Mouse (Mus musculus): ENCODE measurements at regions not wholly inside any gene's neighbourhood (a gene's known extent, or its start where the extent isn't known, plus 50 kb on each side); places are given as distances from the start of the nearest gene placed in this dataset.

GRCm38 (mm10) chr6:138838043-138838442 lies 179.7 kb upstream of the Igbp1b start:
- H3K36me3 ChIP-seq (replicated peaks; ENCODE audit: control insufficient read depth, insufficient read depth): no peaks in the 10 kb centered on the region
- no peak overlapping the region for H3K9ac ChIP-seq
- H3K9me3 ChIP-seq (ENCODE audit: control insufficient read depth, low read length): no peaks in the 10 kb centered on the region
- no peak overlapping the region for H3K4me2 ChIP-seq (replicated peaks)
- no peak overlapping the region for H3K4me3 ChIP-seq (replicated peaks; ENCODE audit: low read length)
- no peak overlapping the region for H3K27ac ChIP-seq
- WGBS: 94% methylated on average over 8 of the region's 8 CpGs
- ATAC-seq (ENCODE audit: low FRiP score): no peak
- no peaks in the 10 kb centered on the region for H3K27me3 ChIP-seq (ENCODE audit: control insufficient read depth, insufficient read depth, low read length)
- no peak for DNase-seq (ENCODE audit: low spot score)
- no peaks in the 10 kb centered on the region for H3K4me1 ChIP-seq (replicated peaks; ENCODE audit: control insufficient read depth, insufficient read depth, low read length)

GRCm38 (mm10) chr6:138834876-138835275 lies 176.5 kb upstream of the Igbp1b start:
- 93% methylated on average over 6 of the region's 6 CpGs for WGBS
- H3K9me3 ChIP-seq (ENCODE audit: control insufficient read depth, low read length): no peaks in the 10 kb centered on the region
- ATAC-seq (ENCODE audit: low FRiP score) (no peak), DNase-seq (ENCODE audit: low spot score) (no peak)
- no peak overlapping the region for H3K27ac ChIP-seq
- H3K4me3 ChIP-seq (replicated peaks; ENCODE audit: low read length): no peak overlapping the region
- H3K27me3 ChIP-seq (ENCODE audit: control insufficient read depth, insufficient read depth, low read length): no peaks in the 10 kb centered on the region
- H3K36me3 ChIP-seq (replicated peaks; ENCODE audit: control insufficient read depth, insufficient read depth): no peaks in the 10 kb centered on the region
- H3K4me1 ChIP-seq (replicated peaks; ENCODE audit: control insufficient read depth, insufficient read depth, low read length): no peaks in the 10 kb centered on the region
- no peak overlapping the region for H3K9ac ChIP-seq
- no peak overlapping the region for H3K4me2 ChIP-seq (replicated peaks)

GRCm38 (mm10) chr6:138801835-138802234 lies 143.5 kb upstream of the Igbp1b start:
- Histone ChIP-seq H3K9me3 (ENCODE audit: control insufficient read depth, low read length) (no peaks in the 10 kb centered on the region), H3K4me2 (replicated peaks) (no peak overlapping the region), H3K4me1 (replicated peaks; ENCODE audit: control insufficient read depth, insufficient read depth, low read length) (no peaks in the 10 kb centered on the region), H3K27me3 (ENCODE audit: control insufficient read depth, insufficient read depth, low read length) (no peaks in the 10 kb centered on the region), H3K4me3 (replicated peaks; ENCODE audit: low read length) (no peak overlapping the region), H3K9ac (no peak overlapping the region), H3K27ac (no peak overlapping the region), H3K36me3 (replicated peaks; ENCODE audit: control insufficient read depth, insufficient read depth) (no peaks in the 10 kb centered on the region)
- DNase-seq (ENCODE audit: low spot score) (no peak), ATAC-seq (ENCODE audit: low FRiP score) (no peak)
- 74% methylated on average over 4 of the region's 4 CpGs for WGBS

- Histone ChIP-seq H3K36me3 (replicated peaks; ENCODE audit: control insufficient read depth, insufficient read depth) (no peaks in the 10 kb centered on the region), H3K9ac (no peak overlapping the region), H3K9me3 (ENCODE audit: control insufficient read depth, low read length) (no peaks in the 10 kb centered on the region), H3K4me3 (replicated peaks; ENCODE audit: low read length) (no peak overlapping the region), H3K4me1 (replicated peaks; ENCODE audit: control insufficient read depth, insufficient read depth, low read length) (no peaks in the 10 kb centered on the region), H3K27me3 (ENCODE audit: control insufficient read depth, insufficient read depth, low read length) (no peaks in the 10 kb centered on the region), H3K4me2 (replicated peaks) (no peak overlapping the region), H3K27ac (no peak overlapping the region)
- no peak for DNase-seq (ENCODE audit: low spot score)
- WGBS: 67% methylated on average over 8 of the region's 8 CpGs
- no peak for ATAC-seq (ENCODE audit: low FRiP score)
These were observed 142.7 kb upstream of the Igbp1b start for GRCm38 (mm10) chr6:138800836-138801740.

GRCm38 (mm10) chr6:138794706-138795105 lies 136.4 kb upstream of the Igbp1b start:
- Histone ChIP-seq H3K27me3 (ENCODE audit: control insufficient read depth, insufficient read depth, low read length) (no peaks in the 10 kb centered on the region), H3K27ac (no peak overlapping the region), H3K4me1 (replicated peaks; ENCODE audit: control insufficient read depth, insufficient read depth, low read length) (no peaks in the 10 kb centered on the region), H3K9ac (no peak overlapping the region), H3K36me3 (replicated peaks; ENCODE audit: control insufficient read depth, insufficient read depth) (no peaks in the 10 kb centered on the region), H3K4me3 (replicated peaks; ENCODE audit: low read length) (no peak overlapping the region), H3K4me2 (replicated peaks) (no peak overlapping the region), H3K9me3 (ENCODE audit: control insufficient read depth, low read length) (no peaks in the 10 kb centered on the region)
- DNase-seq (ENCODE audit: low spot score) (no peak), ATAC-seq (ENCODE audit: low FRiP score) (no peak)
- 80% methylated on average over 2 of the region's 2 CpGs for WGBS

GRCm38 (mm10) chr6:138792802-138793201 lies 134.5 kb upstream of the Igbp1b start:
- no peaks in the 10 kb centered on the region for H3K27me3 ChIP-seq (ENCODE audit: control insufficient read depth, insufficient read depth, low read length)
- no peak for DNase-seq (ENCODE audit: low spot score)
- 71% methylated on average over 3 of the region's 3 CpGs for WGBS
- H3K4me3 ChIP-seq (replicated peaks; ENCODE audit: low read length): no peak overlapping the region
- no peak overlapping the region for H3K27ac ChIP-seq
- H3K9me3 ChIP-seq (ENCODE audit: control insufficient read depth, low read length): no peaks in the 10 kb centered on the region
- ATAC-seq (ENCODE audit: low FRiP score): no peak
- H3K9ac ChIP-seq: no peak overlapping the region
- H3K4me1 ChIP-seq (replicated peaks; ENCODE audit: control insufficient read depth, insufficient read depth, low read length): no peaks in the 10 kb centered on the region
- H3K36me3 ChIP-seq (replicated peaks; ENCODE audit: control insufficient read depth, insufficient read depth): no peaks in the 10 kb centered on the region
- H3K4me2 ChIP-seq (replicated peaks): no peak overlapping the region

- H3K4me1 ChIP-seq (replicated peaks; ENCODE audit: control insufficient read depth, insufficient read depth, low read length): no peaks in the 10 kb centered on the region
- H3K9me3 ChIP-seq (ENCODE audit: control insufficient read depth, low read length): no peaks in the 10 kb centered on the region
- H3K27me3 ChIP-seq (ENCODE audit: control insufficient read depth, insufficient read depth, low read length): no peaks in the 10 kb centered on the region
- no peak overlapping the region for H3K27ac ChIP-seq
- no peak overlapping the region for H3K9ac ChIP-seq
- WGBS: 37% methylated on average over 4 of the region's 4 CpGs
- ATAC-seq (ENCODE audit: low FRiP score) (no peak), DNase-seq (ENCODE audit: low spot score) (no peak)
- no peak overlapping the region for H3K4me2 ChIP-seq (replicated peaks)
- H3K4me3 ChIP-seq (replicated peaks; ENCODE audit: low read length): no peak overlapping the region
- H3K36me3 ChIP-seq (replicated peaks; ENCODE audit: control insufficient read depth, insufficient read depth): no peaks in the 10 kb centered on the region
These were observed 124.6 kb upstream of the Igbp1b start for GRCm38 (mm10) chr6:138782907-138783306.

GRCm38 (mm10) chr6:138782470-138782869 lies 124.1 kb upstream of the Igbp1b start:
- Histone ChIP-seq H3K4me1 (replicated peaks; ENCODE audit: control insufficient read depth, insufficient read depth, low read length) (no peaks in the 10 kb centered on the region), H3K27ac (no peak overlapping the region), H3K4me2 (replicated peaks) (no peak overlapping the region), H3K4me3 (replicated peaks; ENCODE audit: low read length) (no peak overlapping the region), H3K36me3 (replicated peaks; ENCODE audit: control insufficient read depth, insufficient read depth) (no peaks in the 10 kb centered on the region), H3K9ac (no peak overlapping the region), H3K27me3 (ENCODE audit: control insufficient read depth, insufficient read depth, low read length) (no peaks in the 10 kb centered on the region), H3K9me3 (ENCODE audit: control insufficient read depth, low read length) (no peaks in the 10 kb centered on the region)
- WGBS: 89% methylated on average over 4 of the region's 4 CpGs
- no peak for ATAC-seq (ENCODE audit: low FRiP score)
- no peak for DNase-seq (ENCODE audit: low spot score)

GRCm38 (mm10) chr6:138761991-138762390 lies 103.6 kb upstream of the Igbp1b start:
- Histone ChIP-seq H3K4me1 (replicated peaks; ENCODE audit: control insufficient read depth, insufficient read depth, low read length) (no peaks in the 10 kb centered on the region), H3K27me3 (ENCODE audit: control insufficient read depth, insufficient read depth, low read length) (no peaks in the 10 kb centered on the region), H3K4me3 (replicated peaks; ENCODE audit: low read length) (no peak overlapping the region), H3K36me3 (replicated peaks; ENCODE audit: control insufficient read depth, insufficient read depth) (no peaks in the 10 kb centered on the region), H3K4me2 (replicated peaks) (no peak overlapping the region), H3K9ac (no peak overlapping the region), H3K27ac (no peak overlapping the region), H3K9me3 (ENCODE audit: control insufficient read depth, low read length) (no peaks in the 10 kb centered on the region)
- ATAC-seq (ENCODE audit: low FRiP score): no peak
- DNase-seq (ENCODE audit: low spot score): no peak
- 70% methylated on average over 3 of the region's 3 CpGs for WGBS

- Histone ChIP-seq H3K36me3 (replicated peaks; ENCODE audit: control insufficient read depth, insufficient read depth) (no peaks in the 10 kb centered on the region), H3K4me3 (replicated peaks; ENCODE audit: low read length) (no peak overlapping the region), H3K27me3 (ENCODE audit: control insufficient read depth, insufficient read depth, low read length) (no peaks in the 10 kb centered on the region), H3K27ac (no peak overlapping the region), H3K4me2 (replicated peaks) (no peak overlapping the region), H3K4me1 (replicated peaks; ENCODE audit: control insufficient read depth, insufficient read depth, low read length) (no peaks in the 10 kb centered on the region), H3K9ac (no peak overlapping the region), H3K9me3 (ENCODE audit: control insufficient read depth, low read length) (no peaks in the 10 kb centered on the region)
- ATAC-seq (ENCODE audit: low FRiP score) (no peak), DNase-seq (ENCODE audit: low spot score) (no peak)
- 61% methylated on average over 5 of the region's 5 CpGs for WGBS
These were observed 96.6 kb upstream of the Igbp1b start for GRCm38 (mm10) chr6:138754955-138755303.

All from hindbrain, embryonic 14.5 days (tissue).